Mouse (Mus musculus): ENCODE results near the gene Patl1.
A peak's percentile ranks its signal among the peaks of the same experiment; 100 is the strongest.
"Not testable (repeated sequence)": the region's sequence is repeated elsewhere in the genome, so short reads cannot be mapped to it uniquely, and the experiment has no call there.

Patl1 gene

DNA sequence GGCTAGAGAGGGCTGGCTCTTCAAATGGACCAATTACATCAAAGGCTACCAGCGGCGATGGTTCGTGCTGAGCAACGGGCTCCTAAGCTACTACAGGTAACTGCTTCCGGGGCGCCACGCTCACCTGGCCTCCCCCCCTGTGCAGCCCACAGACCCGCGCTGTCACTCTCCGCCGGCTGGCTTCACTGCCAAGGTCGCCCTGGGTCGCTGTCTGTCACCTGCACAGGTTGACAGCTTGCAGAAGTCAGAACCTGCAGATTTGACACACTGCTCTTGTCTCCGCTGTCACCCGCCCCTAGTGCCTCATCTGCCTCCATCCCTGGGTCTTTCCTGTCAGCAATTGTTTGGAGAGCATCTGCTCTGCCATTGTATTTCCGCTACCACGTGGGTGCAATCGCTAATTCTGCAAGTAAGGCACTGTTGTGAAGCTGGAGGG is 54.0 kb downstream of the Patl1 start:
- peak; percentile 72 for DNase-seq (ENCODE audit: low read depth)

DNA sequence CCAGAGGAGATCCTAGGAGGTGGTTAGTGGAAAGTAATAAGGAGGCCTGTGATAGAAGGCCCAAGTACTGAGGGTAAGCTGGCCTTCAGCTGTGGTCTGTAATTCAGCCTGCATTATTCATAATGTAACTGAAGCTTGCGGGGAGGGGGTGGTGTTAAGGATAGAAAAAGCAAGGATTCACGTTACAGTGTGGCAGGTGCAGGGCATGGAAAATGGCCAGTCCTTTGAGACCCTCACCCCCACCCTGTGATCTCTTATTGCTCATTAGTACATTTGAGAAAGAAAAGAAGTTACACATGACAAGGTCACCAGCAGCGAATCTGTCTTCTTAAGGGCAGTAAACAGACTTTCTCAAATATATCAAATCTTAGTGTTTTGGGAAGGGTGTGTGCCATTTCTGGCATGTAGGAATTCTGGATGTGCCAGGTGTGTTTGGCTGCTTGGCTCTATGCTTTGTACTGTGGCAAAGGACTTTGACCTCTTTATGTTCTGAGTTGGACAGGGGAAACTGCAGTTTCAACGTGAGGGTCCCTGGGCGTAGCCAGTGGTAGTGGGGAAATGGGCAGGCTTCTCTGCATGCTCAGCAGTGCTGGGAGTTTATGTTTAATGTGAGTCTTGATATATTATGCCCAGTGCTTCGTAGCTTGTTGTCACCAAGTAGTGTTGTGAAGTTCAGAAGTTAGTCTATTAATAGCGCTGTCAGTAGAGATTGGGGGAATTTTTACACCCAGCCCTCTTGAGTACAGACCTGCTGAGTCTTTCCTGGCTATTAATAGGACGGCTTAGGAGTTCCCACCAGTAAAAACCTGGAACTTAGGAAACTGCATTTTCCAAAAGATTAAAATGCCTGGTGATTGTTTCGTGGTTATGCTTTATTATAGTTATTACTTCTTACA is 57.2 kb downstream of the Patl1 start:
- no peak for DNase-seq (ENCODE audit: low read depth)

DNA sequence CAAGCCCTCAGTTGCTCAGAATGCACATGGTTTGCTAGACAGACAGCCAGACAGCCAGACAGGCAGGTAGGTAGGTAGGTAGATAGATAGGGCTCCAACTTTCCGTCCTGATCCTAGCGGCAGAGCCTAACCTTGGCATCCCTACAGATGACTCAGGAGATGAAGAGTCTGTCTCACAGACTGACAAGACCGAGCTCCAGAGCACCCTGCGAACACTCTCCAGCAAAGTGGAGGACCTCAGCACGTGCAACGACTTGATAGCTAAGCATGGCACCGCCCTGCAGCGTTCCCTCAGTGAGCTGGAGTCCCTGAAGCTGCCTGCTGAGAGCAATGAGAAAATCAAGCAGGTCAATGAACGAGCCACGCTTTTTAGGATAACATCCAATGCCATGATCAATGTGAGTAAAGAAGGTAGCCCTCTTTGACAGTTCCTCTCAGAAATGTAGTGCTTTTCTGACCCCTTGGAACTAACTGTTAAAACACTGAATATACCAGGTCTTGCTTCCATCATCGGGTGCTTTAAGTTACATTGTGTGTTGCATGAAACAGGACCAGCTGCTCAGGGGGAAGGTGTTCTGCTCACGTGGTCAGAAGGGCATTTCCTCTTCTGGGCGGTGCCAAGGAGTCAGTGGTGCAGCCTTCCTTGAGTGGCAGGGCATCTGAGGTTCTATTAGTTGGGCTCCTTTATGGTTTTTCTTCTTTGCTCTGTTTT is 61.5 kb downstream of the Patl1 start:
- DNase-seq (ENCODE audit: low read depth), result no peak

DNA sequence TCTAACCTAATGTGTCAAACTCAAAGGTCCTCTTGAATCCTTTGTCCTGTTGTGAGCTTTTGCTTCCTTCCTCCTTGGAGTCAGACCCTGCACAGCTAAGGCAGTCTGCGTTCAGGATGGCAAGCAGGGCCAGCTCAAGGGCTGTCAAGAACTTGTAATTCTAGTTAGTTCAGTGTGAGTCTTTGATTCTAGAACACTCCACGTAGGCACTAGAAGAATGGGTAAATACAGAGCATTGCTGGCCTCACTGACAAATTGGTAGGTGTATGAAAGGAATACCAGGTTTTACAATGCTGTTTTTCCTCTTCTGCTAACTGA is 62.0 kb downstream of the Patl1 start:
- no peak for DNase-seq (ENCODE audit: low read depth)

DNA sequence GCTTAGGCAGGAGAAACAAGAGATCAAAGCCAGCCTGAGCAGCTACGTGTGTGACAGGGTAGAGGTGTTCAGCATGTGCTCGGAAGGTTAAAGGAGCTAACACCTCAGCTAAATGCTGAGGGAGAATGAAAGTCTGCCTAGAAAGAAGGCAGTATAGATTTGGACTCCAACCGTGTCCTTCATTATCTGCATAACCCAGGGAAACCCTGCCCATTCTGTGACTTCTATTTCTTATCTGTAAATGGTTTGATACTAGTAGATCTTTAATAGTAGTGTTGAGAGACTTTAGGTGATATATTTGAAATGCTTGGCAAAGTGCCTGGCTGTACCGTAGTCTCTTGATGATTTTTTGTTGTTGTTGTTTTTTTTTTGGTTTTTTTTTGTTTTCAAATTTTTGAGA is 63.5 kb downstream of the Patl1 start:
- DNase-seq (ENCODE audit: low read depth), result no peak

DNA sequence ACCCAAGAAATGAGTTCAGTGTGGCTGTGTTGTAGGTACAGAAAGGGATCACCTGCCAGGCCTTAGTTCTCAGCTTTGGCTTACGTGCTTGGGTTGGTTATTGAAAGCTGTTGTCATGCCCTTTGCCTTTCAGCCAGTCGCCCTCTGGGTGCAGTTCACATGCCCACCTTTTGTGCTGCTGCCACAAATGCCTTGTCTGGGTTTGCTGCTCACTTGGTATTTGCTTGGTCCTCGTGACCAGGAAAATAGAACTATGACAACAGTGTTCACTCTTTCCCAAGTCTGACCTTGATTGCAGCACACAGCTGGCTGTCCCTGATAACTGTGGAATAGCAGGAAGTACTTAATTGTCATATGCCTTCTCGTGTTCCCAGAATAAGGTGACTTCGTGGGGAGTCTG is 65.2 kb downstream of the Patl1 start:
- no peak for DNase-seq (ENCODE audit: low read depth)

DNA sequence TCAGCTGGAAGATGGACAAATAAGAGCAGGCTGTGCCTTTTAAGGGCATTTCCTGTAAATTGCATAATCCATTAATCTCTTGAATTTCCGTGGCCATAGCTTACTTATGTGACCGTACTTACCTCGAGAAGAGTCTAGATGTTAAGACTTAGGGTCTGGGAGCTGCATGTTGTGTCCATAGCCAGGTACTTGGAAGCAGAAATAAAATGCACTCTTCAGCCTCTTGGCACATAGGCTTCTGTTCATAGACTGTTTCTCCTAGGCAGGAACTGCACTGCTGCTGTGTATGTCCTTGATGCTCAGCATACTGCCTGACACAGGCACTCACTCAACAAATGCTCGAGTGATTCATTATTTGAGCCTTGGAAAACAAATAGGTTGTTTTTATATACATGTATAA is 68.3 kb downstream of the Patl1 start:
- no peak for DNase-seq (ENCODE audit: low read depth)

DNA sequence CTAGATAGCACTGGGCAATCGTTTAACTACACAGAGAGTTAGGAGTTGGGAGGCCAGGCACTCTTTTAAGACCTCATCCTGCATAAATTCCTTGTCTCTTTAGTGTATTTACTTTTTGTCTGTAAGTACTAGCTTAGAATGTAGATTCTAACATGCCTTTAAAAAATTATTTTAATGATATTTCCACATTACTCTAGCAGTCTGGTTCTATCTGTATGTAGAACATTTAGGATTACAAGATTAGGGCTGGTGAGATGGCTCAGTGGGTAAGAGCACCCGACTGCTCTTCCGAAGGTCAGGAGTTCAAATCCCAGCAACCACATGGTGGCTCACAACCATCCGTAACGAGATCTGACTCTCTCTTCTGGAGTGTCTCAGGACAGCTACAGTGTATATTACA is 72.4 kb downstream of the Patl1 start:
- not testable (repeated sequence) for DNase-seq (ENCODE audit: low read depth)

DNA sequence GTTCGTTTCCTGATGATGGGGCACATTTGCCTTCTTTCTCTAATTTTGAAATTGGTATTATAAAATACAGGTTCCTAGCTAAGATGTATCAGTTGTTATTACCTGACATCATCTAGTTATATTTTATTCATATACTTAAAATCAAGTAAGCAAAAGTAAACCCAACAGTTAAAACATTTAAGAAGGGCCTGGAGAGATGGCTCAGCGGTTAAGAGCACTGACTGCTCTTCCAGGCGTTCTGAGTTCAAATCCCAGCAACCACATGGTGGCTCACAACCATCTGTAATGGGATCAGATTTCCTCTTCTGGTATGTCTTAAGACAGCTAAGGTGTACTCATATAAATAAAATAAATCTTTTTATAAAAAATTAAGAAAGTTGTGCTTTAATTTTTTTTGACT is 75.6 kb downstream of the Patl1 start:
- DNase-seq (ENCODE audit: low read depth), result no peak

DNA sequence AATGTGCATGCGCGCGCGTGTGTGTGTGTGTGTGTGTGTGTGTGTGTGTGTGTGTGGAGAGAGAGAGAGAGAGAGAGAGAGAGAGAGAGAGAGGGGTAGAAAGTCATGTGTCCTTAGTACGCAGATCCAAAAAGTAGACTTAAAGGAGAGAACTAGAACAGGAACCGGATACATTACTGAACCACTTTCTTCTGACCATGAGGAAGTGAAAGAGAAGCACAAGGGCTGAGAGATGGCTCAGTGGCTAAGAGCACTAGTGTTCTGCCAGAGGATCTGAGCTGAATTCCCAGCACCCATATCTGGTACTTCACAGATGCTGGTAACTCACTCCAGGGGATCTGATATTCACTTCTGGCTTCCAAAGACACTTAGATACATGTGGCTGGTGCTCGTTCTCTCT is 77.1 kb downstream of the Patl1 start:
- no peak for DNase-seq (ENCODE audit: low read depth)

DNA sequence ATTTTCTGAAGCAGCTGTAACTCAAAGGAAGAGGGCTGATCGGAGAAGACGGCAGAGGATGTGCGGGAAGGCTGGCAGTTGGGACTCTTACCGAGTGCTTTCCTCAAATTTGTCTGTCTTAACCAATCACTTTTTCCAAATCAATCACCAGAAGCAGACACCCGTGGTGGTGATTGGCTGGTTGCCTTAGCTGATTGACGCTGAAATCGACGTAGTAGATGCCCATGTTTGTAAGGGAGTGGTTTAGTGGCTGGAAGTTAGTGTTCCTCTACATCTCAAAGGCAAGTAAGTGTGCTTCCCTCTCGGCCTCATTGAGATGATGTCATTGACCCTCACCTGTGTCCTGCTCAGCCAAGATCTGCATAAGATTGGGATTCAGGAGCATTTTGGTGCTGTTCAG is 79.8 kb downstream of the Patl1 start:
- no peak for DNase-seq (ENCODE audit: low read depth)

DNA sequence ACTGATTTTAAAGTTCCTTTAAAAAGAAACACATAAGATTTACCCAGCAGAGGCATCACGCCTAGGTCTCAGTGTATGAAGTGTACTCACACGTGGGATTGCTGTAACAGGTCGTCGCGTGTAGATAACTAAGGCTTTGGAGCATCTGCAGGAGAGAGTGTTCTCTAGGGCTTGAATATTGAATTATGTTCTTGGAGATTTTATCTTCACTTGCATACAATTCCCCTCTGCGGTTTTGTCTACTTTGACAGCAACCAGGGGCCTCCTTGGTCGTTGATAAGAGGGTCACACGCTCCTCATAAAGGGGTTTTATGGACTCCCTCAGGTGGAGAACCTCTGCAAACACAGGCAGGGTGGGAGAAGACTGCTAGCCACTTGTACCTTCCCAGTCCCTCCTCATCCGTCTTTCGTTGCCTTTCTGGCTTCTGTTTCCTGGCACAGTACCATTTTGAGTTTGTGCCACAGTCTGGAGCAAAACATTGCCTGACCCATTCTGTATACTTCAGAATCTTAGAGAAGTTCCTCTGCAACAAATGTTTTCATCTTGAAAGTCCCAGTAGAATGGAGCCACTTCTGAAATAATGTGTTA is 80.3 kb downstream of the Patl1 start:
- DNase-seq (ENCODE audit: low read depth), result no peak

All from induced T-regulatory cell, adult 2 months (primary cell).